Mouse (Mus musculus) CH12.LX (cell line): ENCODE measurements around the gene Fggy.

Experiments
- CHD2 ChIP-seq: IDR thresholded peaks from 2 replicates; pipeline ENCODE4 v1.6.1; 2011; ENCODE audit warnings: low read length, improper control_type of control experiment
- CTCF ChIP-seq, 2 experiments: IDR thresholded peaks in 1 of 2; conservative IDR thresholded peaks in 1 of 2; 2 replicates each; pipeline ENCODE4 v1.5.1; 2011 to 2012; ENCODE audit warnings: low read depth in 2 of 2, low read length in 2 of 2, improper control_type of control experiment in 1 of 2, inconsistent platforms in 1 of 2, mild to moderate bottlenecking in 1 of 2, moderate library complexity in 1 of 2
- ELF1 ChIP-seq: IDR thresholded peaks from 2 replicates; pipeline ENCODE4 v1.6.1; 2014; ENCODE audit warnings: low read depth, mild to moderate bottlenecking, inconsistent platforms, low read length, improper control_type of control experiment
- EP300 ChIP-seq: IDR thresholded peaks from 2 replicates; pipeline ENCODE4 v1.6.1; 2011; ENCODE audit warnings: low read length, improper control_type of control experiment
- HCFC1 ChIP-seq: IDR thresholded peaks from 2 replicates; pipeline ENCODE4 v1.6.1; 2012; ENCODE audit warnings: low read depth, mild to moderate bottlenecking, inconsistent platforms, low read length, improper control_type of control experiment
- MAX ChIP-seq: IDR thresholded peaks from 2 replicates; pipeline ENCODE4 v1.6.1; 2011; ENCODE audit warnings: low read length, improper control_type of control experiment
- NELFE ChIP-seq: IDR thresholded peaks from 2 replicates; pipeline ENCODE4 v1.6.1; 2011; ENCODE audit warnings: low read depth, low read length, improper control_type of control experiment
- POLR2A ChIP-seq: IDR thresholded peaks from 2 replicates; pipeline ENCODE4 v1.6.1; 2011; ENCODE audit warnings: low read depth, mild to moderate bottlenecking, improper control_type of control experiment, low read length
- USF1 ChIP-seq: IDR thresholded peaks from 2 replicates; pipeline ENCODE4 v1.6.1; 2014; ENCODE audit warnings: low read depth, mild to moderate bottlenecking, inconsistent platforms, low read length, improper control_type of control experiment

DNA sequence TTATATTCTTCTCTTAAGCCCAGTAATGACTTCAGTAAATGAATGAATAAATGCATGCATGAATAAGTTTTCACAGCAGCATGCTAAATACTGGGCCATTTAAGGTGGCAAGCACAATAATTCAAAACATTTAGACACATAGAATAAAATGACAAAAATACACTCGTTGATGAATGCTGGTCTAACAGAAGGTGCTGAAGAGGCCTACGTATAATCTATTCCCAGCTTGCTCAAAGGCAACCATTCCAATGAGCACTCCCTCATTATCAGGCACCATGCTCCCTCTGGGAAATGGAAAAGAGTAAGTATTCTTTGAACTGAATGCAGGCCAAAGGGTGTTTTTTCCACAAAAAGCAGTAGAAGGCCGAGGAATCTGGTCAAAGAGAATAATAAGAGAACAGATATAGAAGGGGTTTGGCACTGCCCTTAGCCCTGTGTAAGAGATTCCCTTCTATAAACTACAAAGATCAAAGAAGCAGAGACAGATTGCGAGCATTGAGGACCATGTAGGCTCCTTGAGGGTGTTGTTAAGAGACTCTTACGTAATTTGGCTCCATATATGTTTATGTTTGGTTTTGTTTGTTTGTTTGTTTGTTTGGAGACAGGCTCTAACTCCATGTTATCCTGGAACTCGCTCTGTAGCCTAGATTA is 195.4 kb downstream of the Fggy start:
- TF ChIP-seq ELF1 = no peak
- no peak for TF ChIP-seq MAX
- no peak for TF ChIP-seq NELFE
- no peak for TF ChIP-seq CHD2
- TF ChIP-seq USF1 = no peak
- TF ChIP-seq POLR2A = no peak
- no peak for TF ChIP-seq CTCF (conservative IDR thresholded peaks at IDR 0.05 in 1 of 2, IDR thresholded peaks at IDR 0.05 in 1 of 2; ENCODE audit: low read depth in 2 of 2, low read length in 2 of 2)
- TF ChIP-seq HCFC1 = no peak
- no peak for TF ChIP-seq EP300
